9 mouse cellular contexts compared by ENCODE assay signal in genomic region chr4:137941871-137942781, GRCm38 (mm10). TPM values are rescaled to one million over a fixed set of nuclear protein-coding genes. Genes with fewer than 3 reads are reported as not detected.
DNase-seq lines count a peak whose midpoint lies in the region; ATAC-seq and TF ChIP-seq lines count a peak whose summit lies in the region.
"Had no signal": no experiment of that assay in that cellular context is flagged by ENCODE, and none has a peak within 500 bp of the region (broad histone marks: within the 10 kb centered on the region; RNA-seq: fewer than 3 reads in every experiment).

No protein-coding gene starts in this region.

- H3K4me2 ChIP-seq in hindbrain, postnatal 0 days (ENCODE audit: low read depth, low read length) = no peak overlapping the region
- no peak overlapping the region for H3K4me2 ChIP-seq in midbrain, embryonic 16.5 days (ENCODE audit: low read length)

- ATAC-seq in hindbrain, postnatal 0 days = peak; percentile 38; the same call in 1 of the 2 replicates
- peak; percentile 36; the same call in 1 of the 2 replicates for ATAC-seq in midbrain, embryonic 16.5 days

- peaks cover 18% of the 10 kb centered on the region for H3K4me1 ChIP-seq in hindbrain, postnatal 0 days (ENCODE audit: insufficient read depth, low read length)
- peaks cover 17% of the 10 kb centered on the region for H3K4me1 ChIP-seq in midbrain, embryonic 16.5 days (ENCODE audit: control insufficient read depth, insufficient read depth, low read length)

- peak overlapping the region; percentile 32; the same call in 1 of the 2 replicates for H3K27ac ChIP-seq in hindbrain, postnatal 0 days
- peak overlapping the region; percentile 43 for H3K27ac ChIP-seq in midbrain, embryonic 16.5 days (ENCODE audit: low read length)
- H3K27ac ChIP-seq: liver, embryonic 14.5 days had no signal

- peak; percentile 88 for DNase-seq in gastrocnemius, adult 18-20 months (ENCODE audit: low spot score)
- no peak for DNase-seq in gastrocnemius, postnatal 10 days
- DNase-seq in adrenal gland, adult 2 months = peak; percentile 80
- peak; percentile 66 for DNase-seq in fibroblast of lung, adult 2 months (ENCODE audit: low read depth)
- DNase-seq in hindbrain, postnatal 0 days (ENCODE audit: low spot score) = peak; percentile 73
- DNase-seq in embryo, embryonic 10.5 days (ENCODE audit: low spot score) = no peak
- DNase-seq in kidney, adult 18-20 months = no peak

- H3K9ac ChIP-seq in hindbrain, postnatal 0 days (replicated peaks; ENCODE audit: low read length) = no peak overlapping the region
- H3K9ac ChIP-seq in midbrain, embryonic 16.5 days (ENCODE audit: low read depth, low read length) = no peak overlapping the region; the same call in 1 of the 2 replicates
- H3K9ac ChIP-seq: liver, embryonic 14.5 days had no signal

- no peak overlapping the region for H3K4me3 ChIP-seq in hindbrain, postnatal 0 days (ENCODE audit: low read length)
- no peak overlapping the region for H3K4me3 ChIP-seq in midbrain, embryonic 16.5 days (ENCODE audit: low read depth, low read length)

- no peak for TF ChIP-seq CTCF in hindbrain, postnatal 0 days (IDR thresholded peaks at IDR 0.05; ENCODE audit: low read depth)

- H3K27me3 ChIP-seq in hindbrain, postnatal 0 days (ENCODE audit: insufficient read depth, low read length) = no peaks in the 10 kb centered on the region
- H3K27me3 ChIP-seq in midbrain, embryonic 16.5 days (ENCODE audit: control insufficient read depth, insufficient read depth, low read depth, low read length) = no peaks in the 10 kb centered on the region

- 40% methylated on average over 17 of the region's 17 CpGs for WGBS in hindbrain, postnatal 0 days
- WGBS in midbrain, embryonic 16.5 days = 44% methylated on average over 17 of the region's 17 CpGs

- peaks cover 8% of the 10 kb centered on the region for H3K36me3 ChIP-seq in hindbrain, postnatal 0 days (ENCODE audit: insufficient read depth, low read length)
- H3K36me3 ChIP-seq in midbrain, embryonic 16.5 days (ENCODE audit: control insufficient read depth, insufficient read depth, low read length) = peaks cover 14% of the 10 kb centered on the region

- H3K9me3 ChIP-seq in hindbrain, postnatal 0 days (ENCODE audit: low read length) = no peaks in the 10 kb centered on the region
- H3K9me3 ChIP-seq in midbrain, embryonic 16.5 days (replicated peaks; ENCODE audit: control insufficient read depth, low read length, poor library complexity, severe bottlenecking) = no peaks in the 10 kb centered on the region; the same call in 1 of the 2 replicates

RNA-seq across cellular contexts. Expression of gene Eif4g3, which starts 50.7 kb away (rescaled TPM):
- total RNA-seq in gastrocnemius, adult 18-20 months (2021) = 100 to 1,000 TPM; 115 to 117 TPM
- 100 to 1,000 TPM; 100 to 108 TPM for total RNA-seq in gastrocnemius, postnatal 10 days (2021)
- 100 to 1,000 TPM in 1 of 2 experiments, 10 to 100 TPM in 1; 69.2 to 133 TPM for total RNA-seq in adrenal gland, adult 2 months (2021)
- 113 and 181 TPM in 2 replicates for polyA plus RNA-seq in adrenal gland, adult 2 months (2012; rRNA removed)
- total RNA-seq in hindbrain, postnatal 0 days (2014; rRNA removed) = 51.1 and 55.9 TPM in 2 replicates
- 32.3 and 36.5 TPM in 2 replicates for polyA plus RNA-seq in hindbrain, postnatal 0 days (2015; fragmentation: Nextera tagmentation; extraction: Ambion mirVana)
- 48.7 and 54.1 TPM in 2 replicates for polyA plus RNA-seq in midbrain, embryonic 16.5 days (2015; fragmentation: Nextera tagmentation; extraction: Ambion mirVana)

Comparison
In these comparisons a context has a peak if more than half of its experiments do, and no peak if none do; other contexts are left out.
1. DNase-seq: peak in gastrocnemius, adult 18-20 months (single experiment), adrenal gland, adult 2 months (single experiment), fibroblast of lung, adult 2 months (single experiment) and hindbrain, postnatal 0 days (single experiment); none in gastrocnemius, postnatal 10 days (single experiment), embryo, embryonic 10.5 days (single experiment) and kidney, adult 18-20 months (single experiment).